Mouse (Mus musculus): ENCODE measurements around the gene Gm44805.

GRCm38 (mm10) chr7:19713598-19713997, 32.4 kb upstream of the Gm44805 start:
- no peak for TF ChIP-seq CTCF (IDR thresholded peaks at IDR 0.05; ENCODE audit: low read depth)
- TF ChIP-seq EP300 (IDR thresholded peaks at IDR 0.05; ENCODE audit: low read depth), result no peak
